Mouse (Mus musculus) right cerebral cortex, postnatal 10 days (tissue): Measurements from ENCODE around the gene M6pr.
A peak's percentile ranks its signal among the peaks of the same experiment; 100 is the strongest.

Source experiments
- DNase-seq, 2 experiments: peaks; one replicate each; pipeline ENCODE4 v3.0.0; 2021; ENCODE audit warnings: low spot score in 2 of 2

M6pr gene

DNA sequence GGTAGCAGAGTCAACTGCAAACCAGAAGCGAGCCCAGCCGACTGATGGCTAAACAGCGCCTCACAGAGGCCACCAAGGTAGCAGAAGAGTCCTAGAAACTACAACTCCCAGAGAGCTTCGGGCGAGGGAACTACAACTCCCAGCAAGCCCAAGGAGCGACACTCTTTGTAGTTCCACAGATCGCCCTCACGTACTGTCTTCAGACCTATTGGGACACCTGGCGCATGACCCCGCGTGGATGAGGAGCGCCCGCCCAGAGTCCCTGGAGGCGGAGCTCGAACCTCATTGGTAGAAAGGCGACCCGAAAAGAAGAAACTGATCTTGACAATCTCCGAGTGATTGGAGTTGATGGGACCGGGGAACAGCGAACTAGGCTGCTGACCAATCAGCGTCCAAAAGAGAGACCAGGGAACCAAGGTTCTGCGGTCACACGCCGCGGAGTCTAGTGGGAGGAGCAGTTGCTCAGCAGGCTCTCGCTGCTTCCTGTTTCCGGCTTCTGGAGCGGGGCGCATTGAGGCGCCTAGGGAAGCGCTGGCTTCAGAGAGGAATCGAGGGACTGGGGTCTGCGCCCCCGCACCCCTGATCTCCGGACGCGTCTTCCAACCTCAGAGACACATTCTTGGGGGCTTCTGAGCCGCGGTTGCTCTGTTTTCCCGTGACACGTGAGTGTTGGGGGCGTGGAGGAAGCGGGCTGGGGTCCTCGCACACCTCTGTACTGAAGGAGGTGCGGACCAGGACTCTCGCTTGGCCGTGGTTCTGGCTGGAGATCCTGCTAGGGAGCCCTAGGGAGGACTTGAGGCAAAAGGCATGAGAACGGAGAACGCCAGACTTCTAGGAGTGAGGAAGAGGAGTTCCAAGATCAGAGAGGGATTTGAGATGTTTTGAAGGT is at the start of gene M6pr:
TSS of gene M6pr (plus strand) at position 216 of the 889 bp plus-strand sequence.
- peak; percentile 98 to 99 for DNase-seq

GRCm38 (mm10) chr6:122262543-122262942 is 46.0 kb upstream of the M6pr start:
- no peak for DNase-seq

DNA sequence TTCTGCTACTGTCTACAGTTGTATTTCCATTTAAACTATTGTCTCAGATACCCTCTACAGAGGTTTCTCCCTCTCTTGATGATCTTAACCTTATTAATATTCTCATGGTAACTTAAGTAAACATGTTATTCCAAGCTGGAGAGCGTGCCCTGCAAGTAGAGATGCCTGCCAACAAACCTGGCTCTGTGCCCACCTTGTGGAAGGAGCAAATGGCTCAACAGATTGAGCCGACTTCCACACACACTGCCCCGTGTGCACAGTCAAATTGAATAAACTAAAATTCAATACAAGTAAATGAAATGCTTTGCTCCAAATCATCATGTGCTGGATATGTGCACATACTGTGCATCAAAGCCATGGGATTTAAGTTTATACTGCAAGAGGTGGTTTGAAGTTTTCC is 40.0 kb upstream of the M6pr start:
- DNase-seq, result peak; percentile 81 to 83

- DNase-seq, result no peak
Observed at GRCm38 (mm10) chr6:122269170-122269569, 39.4 kb upstream of the M6pr start.

GRCm38 (mm10) chr6:122270152-122270551 is 38.4 kb upstream of the M6pr start:
- no peak for DNase-seq

GRCm38 (mm10) chr6:122274546-122274945 is 34.0 kb upstream of the M6pr start:
- DNase-seq, result no peak

GRCm38 (mm10) chr6:122276565-122276964 is 32.0 kb upstream of the M6pr start:
- DNase-seq, result no peak

GRCm38 (mm10) chr6:122282782-122283181 is 25.7 kb upstream of the M6pr start, which contains the start of gene Klrg1:
Klrg1 (minus strand) TSS chr6:122282882.
- DNase-seq, result no peak

DNA sequence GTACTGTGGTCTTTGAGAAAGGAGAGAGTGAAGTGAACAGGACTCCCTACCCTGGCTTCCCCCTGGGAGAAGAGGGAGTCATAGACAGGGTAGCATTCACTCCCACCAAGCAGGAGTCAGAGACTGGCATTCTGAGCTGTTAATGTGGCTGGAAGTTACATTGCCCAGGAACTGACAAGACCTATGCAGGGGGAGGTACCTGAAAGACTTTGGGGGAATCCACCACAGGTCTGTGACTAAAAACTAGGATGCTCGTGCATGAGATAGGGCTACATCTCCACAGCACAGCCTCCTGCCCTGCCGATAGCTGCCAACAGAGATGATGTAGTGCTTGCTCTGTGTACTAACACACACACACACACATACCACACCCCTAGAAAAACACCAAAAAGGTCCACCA is 25.1 kb upstream of the M6pr start:
- DNase-seq, result no peak

DNA sequence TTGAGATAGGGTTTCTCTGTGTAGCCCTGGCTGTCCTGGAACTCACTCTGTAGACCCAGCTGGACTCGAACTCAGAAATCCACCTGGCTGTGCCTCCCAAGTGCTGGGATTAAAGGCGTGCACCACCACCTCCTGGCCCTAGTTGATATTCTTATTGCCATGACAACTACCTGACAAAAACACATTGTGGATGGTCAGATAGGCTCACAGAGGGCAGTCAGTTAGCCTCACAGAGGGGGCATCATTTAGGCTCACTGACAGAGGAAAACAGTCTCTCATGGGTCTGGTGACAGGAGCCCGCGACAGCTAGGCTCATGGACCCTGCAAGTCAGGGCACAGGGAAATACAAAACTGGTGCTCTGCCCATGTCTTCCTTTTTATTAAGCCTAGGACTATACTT is 24.2 kb upstream of the M6pr start:
- no peak for DNase-seq

- no peak for DNase-seq
Observed at GRCm38 (mm10) chr6:122284823-122285222, 23.7 kb upstream of the M6pr start.

DNA sequence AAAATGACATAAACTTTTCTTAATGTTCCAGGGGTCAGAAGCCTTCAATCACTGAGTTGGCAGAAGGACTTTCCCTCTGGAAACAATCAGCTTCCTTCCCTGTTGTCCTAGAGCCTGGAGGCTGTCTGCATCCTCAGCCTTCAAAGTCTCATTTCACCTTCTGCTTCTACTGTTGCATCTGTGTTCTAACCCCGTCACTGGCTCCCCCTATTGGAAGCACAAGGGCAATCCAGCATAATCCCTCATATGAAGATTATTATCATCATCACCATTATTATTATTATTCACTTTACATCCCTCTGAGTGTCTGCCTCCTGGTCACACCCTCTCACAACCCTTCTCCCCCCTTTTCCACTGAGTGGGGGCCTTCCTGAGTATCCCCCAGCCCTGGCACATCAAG is 20.3 kb upstream of the M6pr start:
- no peak for DNase-seq

GRCm38 (mm10) chr6:122289313-122289712 is 19.2 kb upstream of the M6pr start:
- no peak for DNase-seq

- DNase-seq, result no peak
Observed at GRCm38 (mm10) chr6:122290253-122290652, 18.3 kb upstream of the M6pr start.

DNA sequence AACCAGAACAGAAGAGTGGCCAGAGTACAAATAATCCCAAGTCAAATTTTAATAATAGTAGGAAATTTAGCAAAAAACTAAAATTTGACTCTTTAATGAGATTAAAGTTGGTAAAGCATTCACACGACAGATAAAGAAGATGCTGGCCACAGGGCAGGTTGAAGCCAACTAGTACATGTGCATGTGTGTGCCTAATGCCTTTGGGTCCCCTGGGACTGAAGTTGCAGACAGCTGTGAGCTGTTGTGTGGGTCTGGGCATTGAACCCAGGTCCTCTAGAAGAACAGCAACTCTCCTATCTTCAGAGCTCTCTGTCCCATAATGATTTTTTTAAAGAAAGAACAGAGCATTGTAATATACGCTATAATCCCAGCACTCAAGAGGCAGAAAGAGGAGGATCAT is 17.3 kb upstream of the M6pr start:
- no peak for DNase-seq

DNA sequence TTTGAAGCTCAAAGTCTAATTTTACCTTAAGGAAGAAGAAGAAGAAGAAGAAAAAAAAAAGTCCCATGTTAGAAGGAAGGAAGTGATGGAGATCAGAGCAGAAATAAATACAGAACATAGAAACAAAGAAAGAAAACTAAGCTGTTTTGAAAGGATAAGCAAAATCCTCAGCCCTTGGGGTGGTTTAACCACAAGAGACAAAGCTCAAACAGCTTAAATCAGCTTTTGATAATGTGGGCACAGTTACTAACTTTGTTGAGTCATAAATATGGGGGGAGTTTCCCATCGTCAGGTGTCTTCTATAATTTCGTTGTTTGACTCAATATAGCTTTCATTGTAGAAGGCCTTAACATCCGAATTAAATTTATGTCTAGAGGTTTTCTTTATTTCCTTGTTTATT is 16.8 kb upstream of the M6pr start:
- DNase-seq, result no peak

GRCm38 (mm10) chr6:122292184-122292583 is 16.3 kb upstream of the M6pr start:
- no peak for DNase-seq

- no peak for DNase-seq
Observed at GRCm38 (mm10) chr6:122293121-122293520, 15.4 kb upstream of the M6pr start.

GRCm38 (mm10) chr6:122293796-122294195 is 14.7 kb upstream of the M6pr start:
- DNase-seq, result no peak

GRCm38 (mm10) chr6:122294290-122294689 is 14.2 kb upstream of the M6pr start:
- DNase-seq, result no peak

DNA sequence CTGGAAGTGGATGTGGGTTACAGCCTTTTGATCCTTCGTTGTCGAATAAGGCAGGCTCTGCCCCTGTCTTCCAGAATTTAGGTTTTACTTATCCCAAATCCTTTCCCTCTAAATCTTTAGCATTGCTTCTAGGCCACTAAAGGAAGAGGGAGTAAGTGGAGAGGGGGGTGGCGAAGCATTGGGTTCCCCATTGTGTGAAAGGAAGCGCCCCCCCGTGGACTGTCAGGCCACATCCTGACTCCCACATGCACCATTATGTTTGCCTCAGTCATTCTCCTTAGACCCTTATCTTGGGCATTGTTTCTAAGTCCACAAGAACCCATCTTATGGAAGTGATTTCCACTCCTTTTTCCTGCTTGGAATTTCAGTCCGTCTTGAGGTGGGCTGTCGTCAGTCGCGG is 13.3 kb upstream of the M6pr start:
- no peak for DNase-seq

DNA sequence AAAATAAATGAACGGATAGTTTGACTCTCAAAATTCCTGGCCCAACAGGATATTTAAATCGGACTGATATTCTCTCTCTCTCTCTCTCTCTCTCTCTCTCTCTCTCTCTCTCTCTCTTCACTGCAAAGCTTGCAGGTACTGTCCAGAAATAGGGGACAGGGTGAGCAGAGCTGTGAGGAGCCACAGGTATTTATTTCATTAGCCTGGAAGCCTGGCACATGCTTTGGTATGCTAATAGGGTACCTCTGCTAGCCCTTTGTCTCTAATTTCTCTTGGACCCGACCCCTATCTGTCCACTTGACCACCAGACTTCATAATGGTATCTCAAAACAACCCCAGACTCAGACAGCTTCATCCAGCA is 11.6 kb upstream of the M6pr start:
- DNase-seq, result no peak

- DNase-seq, result peak; percentile 43 to 45
Observed at GRCm38 (mm10) chr6:122297279-122298222, 11.0 kb upstream of the M6pr start.
